Mouse (Mus musculus) spleen, postnatal 4 days (tissue): ENCODE results near the gene Stpg4.

ENCODE experiments used
- DNase-seq, 2 experiments: peaks; one replicate each; pipeline ENCODE4 v3.0.0; 2022; ENCODE audit warnings: low spot score in 2 of 2

Stpg4 gene

GRCm38 (mm10) chr17:87350471-87351240, 76.9 kb downstream of the Stpg4 start:
- no peak for DNase-seq

- DNase-seq: no peak
These were observed 78.0 kb downstream of the Stpg4 start for GRCm38 (mm10) chr17:87349575-87349974.

GRCm38 (mm10) chr17:87349069-87349468, 78.5 kb downstream of the Stpg4 start:
- DNase-seq: no peak

GRCm38 (mm10) chr17:87348353-87348752, 79.2 kb downstream of the Stpg4 start:
- DNase-seq: no peak

- DNase-seq: no peak
These were observed 82.3 kb downstream of the Stpg4 start for GRCm38 (mm10) chr17:87345252-87345593.

- peak in 1 of 2 experiments; percentile 32 for DNase-seq
These were observed 82.9 kb downstream of the Stpg4 start for GRCm38 (mm10) chr17:87344441-87345251.

GRCm38 (mm10) chr17:87343060-87343703, 84.4 kb downstream of the Stpg4 start:
- DNase-seq: no peak
